Mouse (Mus musculus): ENCODE results near the gene Timm13. TPM values are rescaled to one million over a fixed set of nuclear protein-coding genes. Genes with fewer than 3 reads are reported as not detected.
A peak's percentile ranks its signal among the peaks of the same experiment; 100 is the strongest.

The Timm13 gene
- polyA plus RNA-seq, 1 experiment, result 76.6 TPM

DNA sequence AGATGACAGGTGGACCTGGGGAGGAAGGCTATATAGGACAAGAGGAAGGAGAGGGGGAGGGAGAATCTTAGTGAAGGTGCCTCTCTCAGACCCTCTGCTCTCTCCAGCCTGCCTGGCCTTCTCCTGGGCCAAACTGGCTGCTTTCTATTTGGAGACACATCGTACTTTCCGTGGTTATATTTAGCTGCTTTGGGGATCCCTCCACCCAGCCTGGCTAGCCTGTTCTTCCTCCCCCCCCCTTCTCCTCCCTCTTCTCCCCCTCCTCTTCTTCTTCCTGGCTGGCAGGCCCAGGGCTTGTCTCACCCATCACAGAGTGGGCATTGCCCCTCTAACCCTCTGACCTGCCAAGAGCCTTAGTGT lies 40.2 kb upstream of the Timm13 start:
- peak overlapping the region; percentile 86 for H3K27ac ChIP-seq (ENCODE audit: insufficient read depth, low read depth, low read length)
- H3K4me3 ChIP-seq (ENCODE audit: insufficient read depth, low read length), result peak overlapping the region; percentile 10; the same call in 1 of the 2 replicates
- TF ChIP-seq POLR2A (IDR thresholded peaks at IDR 0.05; ENCODE audit: borderline replicate concordance, low read depth, low read length), result no peak
- no peak for TF ChIP-seq CTCF (IDR thresholded peaks at IDR 0.05; ENCODE audit: low read depth, low read length)

DNA sequence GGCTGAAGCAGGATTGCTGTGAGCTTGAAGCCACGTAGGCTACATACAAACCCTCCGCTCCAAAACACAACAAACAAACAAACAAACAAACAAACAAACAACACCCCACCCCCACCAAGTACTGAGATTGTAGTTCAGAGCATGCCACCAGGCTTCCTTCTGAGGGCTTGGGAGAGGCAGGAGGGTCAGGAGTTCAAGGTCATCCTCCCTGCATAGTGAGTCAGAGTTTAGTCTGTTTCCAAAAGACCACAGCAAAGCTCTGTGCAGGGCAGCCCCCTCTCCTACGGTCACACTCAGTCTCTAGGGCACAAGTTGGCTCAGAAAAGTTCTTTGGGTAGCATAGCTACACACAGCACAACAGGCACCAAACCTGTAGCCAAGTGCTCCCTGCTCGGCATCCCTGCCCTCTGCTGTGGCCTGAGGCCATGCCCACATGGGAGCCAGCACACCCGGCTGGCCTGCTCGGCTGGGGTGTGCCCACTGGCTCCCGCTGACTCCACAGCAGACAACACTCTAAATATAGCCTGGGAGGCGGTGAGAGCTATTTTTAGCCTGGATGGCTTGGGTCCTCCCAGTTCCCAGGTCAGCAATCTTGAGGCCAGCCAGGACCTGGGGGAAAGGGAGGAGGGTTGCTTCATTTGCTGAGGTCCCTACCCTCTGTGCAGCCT lies 39.7 kb upstream of the Timm13 start:
- peak overlapping the region; percentile 48 for H3K4me3 ChIP-seq (ENCODE audit: insufficient read depth, low read length)
- H3K4me1 ChIP-seq (ENCODE audit: control insufficient read depth, insufficient read depth, low read length), result peaks cover 46% of the 10 kb centered on the region
- TF ChIP-seq POLR2A (IDR thresholded peaks at IDR 0.05; ENCODE audit: borderline replicate concordance, low read depth, low read length), result no peak
- TF ChIP-seq CTCF (IDR thresholded peaks at IDR 0.05; ENCODE audit: low read depth, low read length), result no peak
- H3K27ac ChIP-seq (ENCODE audit: insufficient read depth, low read depth, low read length), result peak overlapping the region; percentile 86

More for the DNA sequence above, 40.2 kb upstream of the Timm13 start:
- H3K4me1 ChIP-seq (ENCODE audit: control insufficient read depth, insufficient read depth, low read length), result peaks cover 42% of the 10 kb centered on the region

DNA sequence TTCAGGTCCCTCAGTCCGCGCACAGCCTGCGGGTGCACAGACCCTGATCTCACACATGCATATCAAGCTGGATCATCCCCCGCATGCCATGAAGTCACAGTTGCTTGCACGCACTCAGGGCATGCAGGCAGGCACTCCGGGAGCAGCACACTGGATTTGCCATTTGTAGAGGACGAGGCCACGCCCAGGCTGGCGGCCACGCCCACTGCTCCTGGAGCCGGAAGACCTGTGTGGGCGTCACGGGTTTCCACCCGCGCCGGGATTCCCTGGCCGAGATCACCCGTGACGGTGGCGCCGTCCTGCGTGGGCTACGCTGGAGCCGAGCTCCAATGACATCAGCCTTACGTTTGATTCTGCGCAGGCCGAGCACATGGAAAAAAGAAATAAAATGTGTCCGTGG lies 38.9 kb upstream of the Timm13 start:
- peak overlapping the region; percentile 48 for H3K4me3 ChIP-seq (ENCODE audit: insufficient read depth, low read length)
- peaks cover 51% of the 10 kb centered on the region for H3K4me1 ChIP-seq (ENCODE audit: control insufficient read depth, insufficient read depth, low read length)
- no peak for TF ChIP-seq POLR2A (IDR thresholded peaks at IDR 0.05; ENCODE audit: borderline replicate concordance, low read depth, low read length)
- TF ChIP-seq CTCF (IDR thresholded peaks at IDR 0.05; ENCODE audit: low read depth, low read length), result no peak
- H3K27ac ChIP-seq (ENCODE audit: insufficient read depth, low read depth, low read length), result peak overlapping the region; percentile 86

DNA sequence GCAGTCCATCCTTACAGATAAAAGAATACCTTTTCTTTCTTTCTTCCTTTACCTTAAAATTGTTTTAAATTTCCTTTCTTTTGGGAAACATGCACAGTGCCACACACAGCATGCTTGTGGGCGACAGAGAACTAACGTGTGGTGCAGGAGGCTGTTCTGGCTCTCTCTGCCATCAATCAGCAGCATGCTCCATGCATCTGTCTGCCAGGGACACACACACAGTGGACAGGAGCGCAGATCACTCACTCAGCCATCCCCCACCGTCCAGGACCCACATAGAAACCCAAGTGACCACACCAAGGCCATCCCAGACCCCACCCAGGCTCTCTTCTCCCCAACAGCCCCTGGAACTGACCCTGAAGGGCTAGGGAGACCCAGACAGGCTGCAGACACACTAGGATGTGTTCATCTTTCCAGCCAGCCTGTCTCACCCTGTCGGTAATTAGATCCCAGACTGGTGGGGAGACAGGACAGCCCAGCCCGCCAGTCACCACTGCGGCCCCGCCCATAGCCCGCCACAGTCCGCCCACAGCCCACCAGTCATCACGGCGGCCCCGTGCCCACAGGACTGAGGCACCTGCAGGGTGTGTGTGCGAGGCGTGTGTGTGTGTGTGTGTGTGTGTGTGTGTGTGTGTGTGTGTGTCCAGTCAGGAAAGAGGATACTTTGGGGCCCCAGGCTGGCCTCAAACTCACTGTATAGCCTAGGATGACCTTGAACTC lies 38.2 kb upstream of the Timm13 start:
- Histone ChIP-seq H3K4me3 (ENCODE audit: insufficient read depth, low read length) (no peak overlapping the region), H3K4me1 (ENCODE audit: control insufficient read depth, insufficient read depth, low read length) (peaks cover 53% of the 10 kb centered on the region), H3K27ac (ENCODE audit: insufficient read depth, low read depth, low read length) (no peak overlapping the region)
- TF ChIP-seq POLR2A (IDR thresholded peaks at IDR 0.05; ENCODE audit: borderline replicate concordance, low read depth, low read length) (no peak), CTCF (IDR thresholded peaks at IDR 0.05; ENCODE audit: low read depth, low read length) (no peak)

DNA sequence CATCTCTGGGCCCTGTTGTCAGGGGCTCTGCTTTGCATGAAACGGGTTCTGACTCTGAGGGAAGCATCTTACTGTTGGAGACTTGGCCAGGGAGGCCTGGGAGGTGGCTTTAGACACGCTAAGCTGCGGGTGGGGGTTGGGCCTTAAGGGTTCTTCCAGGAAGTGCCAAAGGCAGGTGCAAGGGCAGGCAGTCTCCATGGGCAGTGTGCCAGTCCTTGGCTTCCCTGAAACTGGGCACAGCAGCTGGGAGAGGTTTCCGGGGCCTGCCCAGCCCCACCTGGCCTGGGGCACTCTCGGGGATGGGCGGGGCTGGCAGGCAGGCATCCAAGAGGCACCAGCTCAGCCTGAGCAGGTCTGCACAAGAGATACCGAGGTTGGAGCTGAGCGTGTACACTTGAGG lies 36.9 kb upstream of the Timm13 start:
- TF ChIP-seq CTCF (IDR thresholded peaks at IDR 0.05; ENCODE audit: low read depth, low read length) (no peak), POLR2A (IDR thresholded peaks at IDR 0.05; ENCODE audit: borderline replicate concordance, low read depth, low read length) (no peak)
- Histone ChIP-seq H3K4me3 (ENCODE audit: insufficient read depth, low read length) (no peak overlapping the region), H3K4me1 (ENCODE audit: control insufficient read depth, insufficient read depth, low read length) (peaks cover 43% of the 10 kb centered on the region), H3K27ac (ENCODE audit: insufficient read depth, low read depth, low read length) (no peak overlapping the region)

DNA sequence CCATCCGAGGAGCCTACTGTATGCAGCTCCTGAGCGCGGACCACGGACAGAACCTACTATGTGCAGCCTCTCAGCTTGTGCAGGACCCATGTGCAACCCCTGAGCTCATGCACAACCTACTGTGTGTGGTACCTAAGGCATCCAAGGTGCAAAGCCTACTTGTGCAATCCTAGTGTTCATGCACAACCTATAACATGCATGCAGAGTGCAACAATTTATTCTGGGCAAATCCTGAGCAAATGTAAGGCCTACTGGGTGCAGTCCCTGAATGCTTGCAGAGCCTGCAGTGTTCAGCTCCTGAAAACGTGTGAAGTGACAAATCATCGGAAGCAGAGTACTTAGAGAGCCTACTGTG lies 36.0 kb upstream of the Timm13 start:
- TF ChIP-seq CTCF (IDR thresholded peaks at IDR 0.05; ENCODE audit: low read depth, low read length), result no peak
- TF ChIP-seq POLR2A (IDR thresholded peaks at IDR 0.05; ENCODE audit: borderline replicate concordance, low read depth, low read length), result no peak
- Histone ChIP-seq H3K4me3 (ENCODE audit: insufficient read depth, low read length) (no peak overlapping the region), H3K27ac (ENCODE audit: insufficient read depth, low read depth, low read length) (no peak overlapping the region), H3K4me1 (ENCODE audit: control insufficient read depth, insufficient read depth, low read length) (peaks cover 37% of the 10 kb centered on the region)

DNA sequence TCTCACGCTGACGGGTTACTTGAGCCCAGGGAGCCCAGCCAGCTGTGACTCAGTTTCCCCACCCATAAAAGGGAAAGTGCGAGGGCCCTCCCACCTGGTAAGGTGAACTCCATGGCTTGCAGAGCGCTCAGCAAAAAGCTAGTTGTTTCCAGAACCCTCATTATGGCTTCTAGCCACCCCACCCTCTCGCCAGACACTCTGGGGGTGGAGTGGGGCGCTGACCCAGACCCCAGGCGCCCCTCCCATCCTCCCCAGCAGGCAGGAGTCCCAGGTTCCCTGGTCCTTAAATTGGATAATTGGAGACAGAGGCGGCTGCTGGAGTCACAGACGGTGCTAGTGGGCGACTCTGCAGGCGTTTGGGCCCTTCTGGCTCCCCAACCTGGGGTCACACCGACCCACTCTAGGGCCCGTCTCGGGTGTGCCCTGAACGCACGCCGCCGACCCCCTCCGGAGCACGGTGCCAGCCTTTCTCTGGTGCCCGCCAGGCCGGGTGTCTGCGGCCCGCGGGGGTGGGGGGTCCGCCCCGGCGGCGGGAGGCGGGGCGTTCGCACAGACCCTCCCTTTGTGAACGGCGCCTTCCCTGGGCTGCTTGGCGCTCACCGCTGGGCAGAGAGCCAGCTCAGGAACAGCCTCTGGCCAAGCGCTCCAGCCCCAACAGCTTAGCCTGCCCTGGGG lies 35.5 kb upstream of the Timm13 start:
- H3K4me3 ChIP-seq (ENCODE audit: insufficient read depth, low read length), result no peak overlapping the region
- TF ChIP-seq POLR2A (IDR thresholded peaks at IDR 0.05; ENCODE audit: borderline replicate concordance, low read depth, low read length) (no peak), CTCF (IDR thresholded peaks at IDR 0.05; ENCODE audit: low read depth, low read length) (no peak; the same call in 1 of the 2 replicates)
- H3K4me1 ChIP-seq (ENCODE audit: control insufficient read depth, insufficient read depth, low read length), result peaks cover 32% of the 10 kb centered on the region
- H3K27ac ChIP-seq (ENCODE audit: insufficient read depth, low read depth, low read length), result no peak overlapping the region

DNA sequence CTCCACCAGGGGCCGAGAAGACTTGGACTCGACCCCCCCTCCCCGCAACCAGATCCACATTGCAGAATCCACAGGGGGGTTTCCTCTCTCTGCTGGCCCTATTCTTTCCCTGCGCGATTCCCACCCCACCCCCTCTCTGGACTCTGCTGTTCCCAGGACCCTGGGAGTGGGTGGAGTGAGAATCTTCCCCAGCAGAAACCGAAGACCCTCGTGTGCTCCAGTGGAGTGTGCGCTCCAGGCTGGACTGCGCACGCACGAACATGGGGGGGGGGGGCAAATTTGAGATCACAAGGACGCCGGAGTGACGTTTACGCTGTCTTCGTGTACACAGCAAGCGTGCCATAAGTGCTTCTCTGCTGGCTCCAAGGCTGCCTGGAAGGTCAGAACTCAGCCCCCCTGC lies 34.9 kb upstream of the Timm13 start:
- Histone ChIP-seq H3K4me1 (ENCODE audit: control insufficient read depth, insufficient read depth, low read length) (peaks cover 30% of the 10 kb centered on the region), H3K27ac (ENCODE audit: insufficient read depth, low read depth, low read length) (no peak overlapping the region), H3K4me3 (ENCODE audit: insufficient read depth, low read length) (no peak overlapping the region)
- TF ChIP-seq CTCF (IDR thresholded peaks at IDR 0.05; ENCODE audit: low read depth, low read length), result peak; percentile 6; the same call in 1 of the 2 replicates
- no peak for TF ChIP-seq POLR2A (IDR thresholded peaks at IDR 0.05; ENCODE audit: borderline replicate concordance, low read depth, low read length)

DNA sequence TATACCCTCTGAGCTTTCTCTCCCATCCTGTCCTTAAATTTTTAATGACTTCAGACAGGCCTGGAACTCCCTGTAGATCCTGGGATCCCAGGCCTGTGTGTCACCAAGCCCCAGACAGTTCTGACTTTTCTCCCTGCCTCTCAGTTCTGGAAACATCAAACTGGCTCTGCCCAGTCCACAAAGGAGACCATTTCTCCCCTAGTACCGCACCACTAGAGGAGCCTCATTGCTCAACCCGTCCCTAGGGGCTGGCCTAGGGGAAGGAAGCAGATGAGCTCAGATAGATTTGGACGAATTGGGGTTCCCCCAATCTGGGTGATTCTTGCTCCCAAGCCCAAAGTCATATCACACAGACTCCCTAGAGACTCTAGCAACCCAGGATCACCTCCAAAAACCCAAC lies 34.5 kb upstream of the Timm13 start:
- Histone ChIP-seq H3K4me3 (ENCODE audit: insufficient read depth, low read length) (no peak overlapping the region), H3K27ac (ENCODE audit: insufficient read depth, low read depth, low read length) (peak overlapping the region; percentile 61), H3K4me1 (ENCODE audit: control insufficient read depth, insufficient read depth, low read length) (peaks cover 27% of the 10 kb centered on the region)
- TF ChIP-seq CTCF (IDR thresholded peaks at IDR 0.05; ENCODE audit: low read depth, low read length), result no peak
- no peak for TF ChIP-seq POLR2A (IDR thresholded peaks at IDR 0.05; ENCODE audit: borderline replicate concordance, low read depth, low read length)
